Mouse (Mus musculus): Measurements from ENCODE around the gene Setd1a.
"Not testable (repeated sequence)": the region's sequence is repeated elsewhere in the genome, so short reads cannot be mapped to it uniquely, and the experiment has no call there.

Gene Setd1a

GRCm38 (mm10) chr7:127776426-127776825 lies at the start of gene Setd1a:
Gene Setd1a, plus strand, starts transcription at chr7:127776670.
- DNase-seq (ENCODE audit: low read depth, low spot score), result peak; percentile 78

- DNase-seq (ENCODE audit: low read depth, low spot score), result no peak
Measured at GRCm38 (mm10) chr7:127727898-127728297, 48.6 kb upstream of the Setd1a start.

- no peak for DNase-seq (ENCODE audit: low read depth, low spot score)
Measured at GRCm38 (mm10) chr7:127730170-127730569, 46.3 kb upstream of the Setd1a start.

GRCm38 (mm10) chr7:127732066-127732465 lies 44.4 kb upstream of the Setd1a start, which contains the start of gene Ctf2:
Gene Ctf2, minus strand, starts transcription at chr7:127732166.
- not testable (repeated sequence) for DNase-seq (ENCODE audit: low read depth, low spot score)

- no peak for DNase-seq (ENCODE audit: low read depth, low spot score)
Measured at GRCm38 (mm10) chr7:127744366-127745045, 32.0 kb upstream of the Setd1a start, which contains the start of gene Fbxl19. Gene Fbxl19, plus strand, starts transcription at chr7:127744543.

GRCm38 (mm10) chr7:127745251-127745651 lies 31.2 kb upstream of the Setd1a start:
- DNase-seq (ENCODE audit: low read depth, low spot score), result peak; percentile 93

- DNase-seq (ENCODE audit: low read depth, low spot score), result peak; percentile 99
Measured at GRCm38 (mm10) chr7:127745652-127746493, 30.6 kb upstream of the Setd1a start.

- DNase-seq (ENCODE audit: low read depth, low spot score), result no peak
Measured at GRCm38 (mm10) chr7:127746494-127747491, 29.7 kb upstream of the Setd1a start.

GRCm38 (mm10) chr7:127747559-127748234 lies 28.8 kb upstream of the Setd1a start:
- DNase-seq (ENCODE audit: low read depth, low spot score), result no peak

- no peak for DNase-seq (ENCODE audit: low read depth, low spot score)
Measured at GRCm38 (mm10) chr7:127748235-127748560, 28.3 kb upstream of the Setd1a start.

GRCm38 (mm10) chr7:127750131-127751127 lies 26.0 kb upstream of the Setd1a start:
- peak; percentile 76 for DNase-seq (ENCODE audit: low read depth, low spot score)

GRCm38 (mm10) chr7:127751619-127752018 lies 24.9 kb upstream of the Setd1a start:
- DNase-seq (ENCODE audit: low read depth, low spot score), result no peak

GRCm38 (mm10) chr7:127752069-127752468 lies 24.4 kb upstream of the Setd1a start:
- no peak for DNase-seq (ENCODE audit: low read depth, low spot score)

- DNase-seq (ENCODE audit: low read depth, low spot score), result no peak
Measured at GRCm38 (mm10) chr7:127753158-127753557, 23.3 kb upstream of the Setd1a start.

GRCm38 (mm10) chr7:127753741-127754140 lies 22.7 kb upstream of the Setd1a start:
- DNase-seq (ENCODE audit: low read depth, low spot score), result no peak

- no peak for DNase-seq (ENCODE audit: low read depth, low spot score)
Measured at GRCm38 (mm10) chr7:127759716-127760115, 16.8 kb upstream of the Setd1a start.

- DNase-seq (ENCODE audit: low read depth, low spot score), result no peak
Measured at GRCm38 (mm10) chr7:127760478-127760877, 16.0 kb upstream of the Setd1a start.

- no peak for DNase-seq (ENCODE audit: low read depth, low spot score)
Measured at GRCm38 (mm10) chr7:127761026-127761425, 15.4 kb upstream of the Setd1a start.

GRCm38 (mm10) chr7:127763642-127764041 lies 12.8 kb upstream of the Setd1a start:
- no peak for DNase-seq (ENCODE audit: low read depth, low spot score)

GRCm38 (mm10) chr7:127765756-127766155 lies 10.7 kb upstream of the Setd1a start:
- DNase-seq (ENCODE audit: low read depth, low spot score), result no peak

All from retina, adult 2 months (tissue).